Mouse (Mus musculus): Measurements from ENCODE around the gene Olfr703. TPM values are rescaled to one million over a fixed set of nuclear protein-coding genes. Genes with fewer than 3 reads are reported as not detected.

The Olfr703 gene
- not detected in 2 replicates for polyA plus RNA-seq (2012; ENCODE audit: low replicate concordance)

DNA sequence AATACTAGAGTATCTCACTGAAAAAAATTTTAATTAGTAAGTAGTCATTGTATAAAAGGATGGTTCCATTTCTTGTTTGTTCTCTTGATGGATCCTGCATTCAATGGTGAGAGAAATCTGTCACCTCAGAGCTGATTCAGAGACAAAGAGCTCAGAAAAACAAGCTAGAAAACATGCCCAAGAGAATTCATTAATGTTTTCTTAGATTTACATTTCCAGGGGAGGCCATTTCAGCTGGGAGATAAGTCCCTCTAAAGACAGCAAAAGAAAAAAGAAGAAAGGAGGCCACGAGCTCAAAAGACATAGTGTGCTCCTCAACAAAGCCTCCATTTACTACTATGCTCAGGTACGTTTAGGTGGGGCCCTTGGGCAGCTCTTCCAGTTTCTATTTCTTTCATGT, at the start of gene Olfr703:
Gene Olfr703, plus strand, starts transcription at position 301 of the 400 bp plus-strand sequence.

GRCm38 (mm10) chr7:106808734-106809133, 34.4 kb upstream of the Olfr703 start, which contains the start of gene Olfr700:
Gene Olfr700, minus strand, starts transcription at chr7:106808834.

DNA sequence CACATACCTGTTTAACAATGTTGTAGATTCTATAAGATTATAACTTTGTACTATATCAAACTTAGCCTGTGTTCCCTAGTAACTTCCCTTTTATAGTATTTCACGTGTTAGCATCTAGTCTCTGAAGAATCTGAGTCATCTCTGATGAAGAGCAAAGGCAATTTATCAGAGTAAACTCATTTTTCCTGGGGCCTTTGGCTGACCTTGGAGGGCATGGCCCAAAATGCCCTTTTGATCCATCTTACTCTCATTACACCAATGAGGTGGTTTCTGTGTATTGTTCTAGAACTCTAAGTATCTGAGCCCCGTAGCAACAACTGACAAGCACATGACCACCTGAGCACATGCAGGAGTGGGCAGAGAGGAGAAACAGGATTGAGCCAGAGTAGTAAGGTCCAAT, 29.3 kb upstream of the Olfr703 start, which contains the start of gene Olfr701:
Gene Olfr701, plus strand, starts transcription at position 301 of the 400 bp plus-strand sequence.

DNA sequence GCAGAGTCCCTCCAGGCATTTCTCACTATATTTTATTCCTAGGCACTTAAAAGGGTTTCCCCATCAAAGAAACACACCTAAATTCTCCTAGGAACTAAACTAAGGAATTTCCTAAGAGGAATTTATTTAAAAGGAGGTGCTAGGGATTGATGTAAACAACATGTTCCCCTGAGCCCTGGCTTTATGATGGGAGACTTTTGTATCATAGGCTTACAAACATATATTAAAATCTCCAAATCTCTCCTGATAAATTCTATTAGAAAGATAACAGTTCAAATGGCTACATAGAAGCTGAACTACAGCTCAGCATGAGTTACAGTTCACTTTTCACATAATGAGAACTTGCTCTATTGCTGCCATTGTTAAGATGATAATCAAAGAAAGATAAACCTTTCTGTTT, 9.4 kb upstream of the Olfr703 start, which contains the start of gene Olfr702:
Gene Olfr702, minus strand, starts transcription at position 101 of the 400 bp plus-strand sequence.

DNA sequence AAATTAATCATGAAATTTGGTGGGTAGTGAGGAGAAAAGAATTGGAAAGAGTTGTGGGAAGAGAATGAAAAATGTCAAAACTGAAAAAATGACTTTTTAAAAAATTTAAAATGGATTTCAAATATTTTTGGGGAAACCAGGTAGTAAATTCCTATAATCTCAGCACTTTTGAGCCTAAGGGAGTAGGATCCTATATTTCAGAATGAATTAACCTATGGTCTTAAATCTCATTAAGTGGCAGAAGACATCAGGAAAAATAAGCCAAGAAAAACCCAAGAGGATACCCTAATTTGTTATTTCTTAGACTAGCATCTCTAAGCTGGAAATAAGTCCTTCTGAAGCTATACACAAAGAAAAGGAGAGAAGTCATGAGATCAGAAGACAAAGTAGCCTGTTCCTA, 19.7 kb downstream of the Olfr703 start, which contains the start of gene Olfr704:
Gene Olfr704, plus strand, starts transcription at position 301 of the 400 bp plus-strand sequence.

DNA sequence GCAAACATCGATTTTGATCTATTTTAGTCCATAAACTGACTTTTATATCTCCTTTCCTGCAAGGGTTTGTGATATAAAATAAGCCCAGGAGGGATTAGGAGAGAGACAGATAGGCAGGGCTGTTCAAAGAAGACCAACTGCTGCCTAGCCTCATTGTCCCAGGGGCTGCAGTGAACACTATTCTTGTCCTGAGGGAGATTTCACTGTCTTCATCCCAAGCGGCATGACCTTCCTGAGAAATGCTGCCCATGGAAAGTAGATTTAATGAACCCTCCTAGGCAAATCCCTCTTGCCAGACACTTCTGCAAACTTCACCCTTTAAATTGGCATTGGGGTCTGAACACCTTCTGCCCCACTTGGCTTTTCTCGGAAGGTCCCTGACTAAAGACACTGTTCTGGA, 33.6 kb downstream of the Olfr703 start, which contains the start of gene Olfr705:
Gene Olfr705, minus strand, starts transcription at position 101 of the 400 bp plus-strand sequence.

DNA sequence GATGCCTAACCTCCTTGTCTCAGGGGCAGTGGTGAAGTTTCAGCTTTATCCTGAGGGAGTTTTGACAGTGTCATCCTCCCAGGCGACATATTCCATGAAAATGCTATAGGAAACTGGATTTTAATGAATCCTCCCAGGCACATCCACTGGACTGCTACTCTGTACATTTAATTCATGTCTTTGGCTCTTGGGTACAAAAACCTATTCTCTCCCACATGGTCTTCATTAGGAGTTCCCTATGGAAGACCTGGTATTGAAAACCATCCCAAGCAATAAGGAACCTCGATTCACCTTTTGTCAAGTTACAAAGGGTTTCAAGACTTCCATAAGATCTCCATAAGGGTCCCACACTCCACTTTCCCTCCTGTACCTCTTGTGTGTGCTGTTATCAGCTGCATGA, 44.9 kb downstream of the Olfr703 start, which contains the start of gene Olfr706:
Gene Olfr706, minus strand, starts transcription at position 101 of the 400 bp plus-strand sequence.

Other genes with a start within 250 kb of the Olfr703 start
- gene Olfr693, start 162.8 kb upstream of the Olfr703 start, polyA plus RNA-seq (2012; ENCODE audit: low replicate concordance) = not detected in 2 replicates
- gene Olfr694, start 151.5 kb upstream of the Olfr703 start, polyA plus RNA-seq (2012; ENCODE audit: low replicate concordance) = not detected in 2 replicates
- not detected in 2 replicates for gene Olfr695, start 127.0 kb upstream of the Olfr703 start, polyA plus RNA-seq (2012; ENCODE audit: low replicate concordance)
- gene Olfr697, start 100.9 kb upstream of the Olfr703 start, polyA plus RNA-seq (2012; ENCODE audit: low replicate concordance) = not detected in 2 replicates
- not detected in 2 replicates for gene Olfr698, start 88.0 kb upstream of the Olfr703 start, polyA plus RNA-seq (2012; ENCODE audit: low replicate concordance)
- 0.06 TPM in 1 of 2 replicates, not detected in the other for gene Olfr699, start 50.2 kb upstream of the Olfr703 start, polyA plus RNA-seq (2012; ENCODE audit: low replicate concordance)
- not detected in 2 replicates for gene Olfr700, start 34.5 kb upstream of the Olfr703 start, polyA plus RNA-seq (2012; ENCODE audit: low replicate concordance)
- gene Olfr701, start 29.2 kb upstream of the Olfr703 start, polyA plus RNA-seq (2012; ENCODE audit: low replicate concordance) = not detected in 2 replicates
- not detected in 2 replicates for gene Olfr702, start 9.5 kb upstream of the Olfr703 start, polyA plus RNA-seq (2012; ENCODE audit: low replicate concordance)
- gene Olfr704, start 19.8 kb downstream of the Olfr703 start, polyA plus RNA-seq (2012; ENCODE audit: low replicate concordance) = not detected in 2 replicates
- not detected in 2 replicates for gene Olfr705, start 33.5 kb downstream of the Olfr703 start, polyA plus RNA-seq (2012; ENCODE audit: low replicate concordance)
- not detected in 2 replicates for gene Olfr706, start 44.8 kb downstream of the Olfr703 start, polyA plus RNA-seq (2012; ENCODE audit: low replicate concordance)
- not detected in 2 replicates for gene Olfr707, start 57.9 kb downstream of the Olfr703 start, polyA plus RNA-seq (2012; ENCODE audit: low replicate concordance)
- gene Olfr1532-ps1, start 64.6 kb downstream of the Olfr703 start, polyA plus RNA-seq (2012; ENCODE audit: low replicate concordance) = not detected in 2 replicates
- gene Olfr709-ps1, start 88.9 kb downstream of the Olfr703 start, polyA plus RNA-seq (2012; ENCODE audit: low replicate concordance) = not detected in 2 replicates
- gene Olfr710, start 105.0 kb downstream of the Olfr703 start, polyA plus RNA-seq (2012; ENCODE audit: low replicate concordance) = not detected in 2 replicates
- not detected in 2 replicates for gene Olfr6, start 120.6 kb downstream of the Olfr703 start, polyA plus RNA-seq (2012; ENCODE audit: low replicate concordance)
- not detected in 2 replicates for gene Olfr711, start 132.1 kb downstream of the Olfr703 start, polyA plus RNA-seq (2012; ENCODE audit: low replicate concordance)
- gene Olfr2, start 162.7 kb downstream of the Olfr703 start, polyA plus RNA-seq (2012; ENCODE audit: low replicate concordance) = not detected in 2 replicates
- gene Olfr713, start 187.8 kb downstream of the Olfr703 start, polyA plus RNA-seq (2012; ENCODE audit: low replicate concordance) = not detected in 2 replicates
- gene Olfr714, start 227.6 kb downstream of the Olfr703 start, polyA plus RNA-seq (2012; ENCODE audit: low replicate concordance) = not detected in 2 replicates
- not detected in 2 replicates for gene Olfr17, start 249.9 kb downstream of the Olfr703 start, polyA plus RNA-seq (2012; ENCODE audit: low replicate concordance)